Mouse (Mus musculus) 416B (cell line): ENCODE results near the gene Cc2d2a.

Experiments
- DNase-seq: peaks from one replicate; pipeline ENCODE4 v3.0.0; 2011; ENCODE audit warnings: low read depth

Gene Cc2d2a

GRCm38 (mm10) chr5:43661997-43662961 is at the start of gene Cc2d2a:
TSS of gene Cc2d2a (plus strand) at chr5:43662346.
- DNase-seq, result no peak

GRCm38 (mm10) chr5:43621575-43622299 is 40.4 kb upstream of the Cc2d2a start:
- DNase-seq, result no peak

- DNase-seq, result no peak
Measured at GRCm38 (mm10) chr5:43625407-43625806, 36.7 kb upstream of the Cc2d2a start.

- no peak for DNase-seq
Measured at GRCm38 (mm10) chr5:43634071-43634601, 28.0 kb upstream of the Cc2d2a start.

- peak; percentile 36 for DNase-seq
Measured at GRCm38 (mm10) chr5:43634602-43635081, 27.5 kb upstream of the Cc2d2a start.

- DNase-seq, result no peak
Measured at GRCm38 (mm10) chr5:43645020-43645419, 17.1 kb upstream of the Cc2d2a start.

GRCm38 (mm10) chr5:43647098-43647774 is 14.9 kb upstream of the Cc2d2a start:
- DNase-seq, result no peak

GRCm38 (mm10) chr5:43661498-43661897 is 648 bp upstream of the Cc2d2a start:
- DNase-seq, result no peak

GRCm38 (mm10) chr5:43663531-43663930 is 1.4 kb downstream of the Cc2d2a start:
- DNase-seq, result no peak

- DNase-seq, result no peak
Measured at GRCm38 (mm10) chr5:43665144-43665543, 3.0 kb downstream of the Cc2d2a start.

- peak; percentile 12 for DNase-seq
Measured at GRCm38 (mm10) chr5:43669118-43669645, 7.0 kb downstream of the Cc2d2a start.

- DNase-seq, result peak; percentile 75
Measured at GRCm38 (mm10) chr5:43672177-43672911, 10.2 kb downstream of the Cc2d2a start.

GRCm38 (mm10) chr5:43673083-43673482 is 10.9 kb downstream of the Cc2d2a start:
- no peak for DNase-seq

- no peak for DNase-seq
Measured at GRCm38 (mm10) chr5:43685466-43685865, 23.3 kb downstream of the Cc2d2a start.

GRCm38 (mm10) chr5:43692489-43692888 is 30.3 kb downstream of the Cc2d2a start:
- no peak for DNase-seq

- DNase-seq, result no peak
Measured at GRCm38 (mm10) chr5:43697133-43697532, 35.0 kb downstream of the Cc2d2a start.

GRCm38 (mm10) chr5:43699240-43699639 is 37.1 kb downstream of the Cc2d2a start:
- no peak for DNase-seq

- DNase-seq, result no peak
Measured at GRCm38 (mm10) chr5:43721538-43722451, 59.6 kb downstream of the Cc2d2a start.

- no peak for DNase-seq
Measured at GRCm38 (mm10) chr5:43722452-43722783, 60.3 kb downstream of the Cc2d2a start.

- DNase-seq, result no peak
Measured at GRCm38 (mm10) chr5:43723830-43724229, 61.7 kb downstream of the Cc2d2a start.
